Mouse (Mus musculus) CH12.LX (cell line): ENCODE data around the gene Pax6.

ENCODE experiments used
- BHLHE40 ChIP-seq: IDR thresholded peaks from 2 replicates; pipeline ENCODE4 v1.6.1; 2011; ENCODE audit warnings: mild to moderate bottlenecking, low read depth, low read length, improper control_type of control experiment
- CTCF ChIP-seq, 2 experiments: IDR thresholded peaks in 1 of 2; conservative IDR thresholded peaks in 1 of 2; 2 replicates each; pipeline ENCODE4 v1.5.1; 2011 to 2012; ENCODE audit warnings: low read depth in 2 of 2, low read length in 2 of 2, improper control_type of control experiment in 1 of 2, inconsistent platforms in 1 of 2, mild to moderate bottlenecking in 1 of 2, moderate library complexity in 1 of 2
- E2F4 ChIP-seq: IDR thresholded peaks from 2 replicates; pipeline ENCODE4 v1.6.1; 2011; ENCODE audit warnings: low read depth, low read length, improper control_type of control experiment; ENCODE audit not compliant: insufficient replicate concordance
- EP300 ChIP-seq: IDR thresholded peaks from 2 replicates; pipeline ENCODE4 v1.6.1; 2011; ENCODE audit warnings: low read length, improper control_type of control experiment
- GABPA ChIP-seq: IDR thresholded peaks from 2 replicates; pipeline ENCODE4 v1.6.1; 2012; ENCODE audit warnings: low read depth, low read length, improper control_type of control experiment, inconsistent platforms; ENCODE audit not compliant: insufficient replicate concordance
- HCFC1 ChIP-seq: IDR thresholded peaks from 2 replicates; pipeline ENCODE4 v1.6.1; 2012; ENCODE audit warnings: low read depth, mild to moderate bottlenecking, inconsistent platforms, low read length, improper control_type of control experiment
- IRF4 ChIP-seq: IDR thresholded peaks from 2 replicates; pipeline ENCODE4 v1.6.1; 2014; ENCODE audit warnings: low read depth, mild to moderate bottlenecking, inconsistent platforms, low read length, improper control_type of control experiment
- JUN ChIP-seq: IDR thresholded peaks from 2 replicates; pipeline ENCODE4 v1.6.1; 2011; ENCODE audit warnings: low read depth, mild to moderate bottlenecking, low read length, improper control_type of control experiment, moderate library complexity; ENCODE audit not compliant: insufficient read depth
- ZKSCAN1 ChIP-seq: IDR thresholded peaks from 2 replicates; pipeline ENCODE4 v1.6.1; 2012; ENCODE audit warnings: low read depth, inconsistent platforms, low read length, improper control_type of control experiment, borderline replicate concordance
- ZNF384 ChIP-seq: IDR thresholded peaks from 2 replicates; pipeline ENCODE4 v1.6.1; 2012; ENCODE audit warnings: low read depth, low read length, improper control_type of control experiment, inconsistent platforms

DNA sequence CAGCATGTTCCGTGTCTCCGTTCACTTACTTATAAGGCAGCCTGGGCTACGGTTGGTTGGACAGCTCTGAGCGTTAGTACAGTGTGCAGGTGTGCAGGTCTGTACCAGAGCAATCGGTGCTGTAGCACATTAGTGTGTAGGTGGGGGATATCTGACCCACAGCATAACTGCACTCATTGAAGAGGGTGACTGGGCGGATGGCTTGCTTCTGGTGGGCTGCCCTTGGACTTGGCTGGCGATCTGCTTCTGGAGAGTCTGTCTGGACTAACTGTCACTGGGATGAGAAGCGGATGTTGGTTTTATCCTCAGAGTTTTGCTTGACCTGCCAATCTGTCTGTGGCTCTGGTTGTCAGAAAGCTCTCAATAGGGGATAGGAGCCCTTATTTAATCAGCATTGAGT, 12.2 kb upstream of the Pax6 start:
- no peak for TF ChIP-seq BHLHE40
- TF ChIP-seq ZKSCAN1, result no peak
- TF ChIP-seq E2F4, result no peak
- no peak for TF ChIP-seq JUN
- no peak for TF ChIP-seq CTCF (conservative IDR thresholded peaks at IDR 0.05 in 1 of 2, IDR thresholded peaks at IDR 0.05 in 1 of 2; ENCODE audit: low read depth in 2 of 2, low read length in 2 of 2)
- TF ChIP-seq IRF4, result no peak
- TF ChIP-seq GABPA, result no peak
- no peak for TF ChIP-seq EP300
- no peak for TF ChIP-seq HCFC1
- TF ChIP-seq ZNF384, result no peak
